Mouse (Mus musculus) adrenal gland, adult 8-10 months (tissue): ENCODE data around the gene Olfr742. TPM values are rescaled to one million over a fixed set of nuclear protein-coding genes. Genes with fewer than 3 reads are reported as not detected.

ENCODE experiments used
- DNase-seq: peaks from one replicate; pipeline ENCODE4 v3.0.0; 2022
- total RNA-seq, 4 experiments: library from RNA; stranded (reverse); gene quantifications; 2 replicates each; pipeline ENCODE4 v1.2.4; 2022

Gene Olfr742
- total RNA-seq = not detected

DNA sequence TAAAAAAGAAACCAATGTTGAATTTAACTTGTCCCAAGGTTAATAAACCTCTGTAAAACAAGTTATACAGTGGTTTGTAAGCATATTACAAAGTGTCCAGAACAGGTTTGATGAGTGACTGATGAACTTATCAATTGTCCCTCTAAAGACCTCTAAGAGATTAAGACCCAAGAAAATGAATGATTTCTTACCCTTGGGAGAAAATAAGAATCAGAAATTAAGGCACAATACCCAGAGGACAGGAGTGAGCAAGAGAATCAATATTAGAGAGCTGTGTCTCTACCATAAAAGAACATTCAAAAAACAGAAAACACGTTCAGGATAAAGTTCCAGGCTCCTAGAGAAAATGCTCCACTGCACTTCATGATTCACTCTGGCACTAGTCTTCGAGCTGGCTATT, at the start of gene Olfr742:
Olfr742 (plus strand) TSS at position 301 of the 400 bp plus-strand sequence.
- no peak for DNase-seq

DNA sequence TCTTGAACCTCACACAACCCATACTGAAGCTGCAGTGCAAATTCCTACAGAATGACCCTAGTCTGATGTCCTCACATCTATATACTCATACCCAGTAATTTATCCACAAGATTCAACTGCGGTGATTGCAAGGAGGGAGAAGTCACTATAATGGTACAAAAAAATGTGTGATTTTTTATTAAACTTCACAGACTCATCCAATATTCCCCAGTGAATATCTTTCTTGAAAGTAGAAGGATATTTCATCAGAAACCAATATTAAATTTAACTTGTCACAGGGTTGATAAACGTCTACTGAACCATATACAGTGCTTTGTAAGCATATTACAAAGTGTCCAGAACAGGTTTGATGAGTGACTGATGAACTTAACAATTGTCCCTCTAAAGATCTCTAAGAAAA, 31.0 kb upstream of the Olfr742 start, which contains the start of gene Olfr741:
Olfr741 (plus strand) TSS at position 301 of the 400 bp plus-strand sequence.
- DNase-seq = no peak

DNA sequence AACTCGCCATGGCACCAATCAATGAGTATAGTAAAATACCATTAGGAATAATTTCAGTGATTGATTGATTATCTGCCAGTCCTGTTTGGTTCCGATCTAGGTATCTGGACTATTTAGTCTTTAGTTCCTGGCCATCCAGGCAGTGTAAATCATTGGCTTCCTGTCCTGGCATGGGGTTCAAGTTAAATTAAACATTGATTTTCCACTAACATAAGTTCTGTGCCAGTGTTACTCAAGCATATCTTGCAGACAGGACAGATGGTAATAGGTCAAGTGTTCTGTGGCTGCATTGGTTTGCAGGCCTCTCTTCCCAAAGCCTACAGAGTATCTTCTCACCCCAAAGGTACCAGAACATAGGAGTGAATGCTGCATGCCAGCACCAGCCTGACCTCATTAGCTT, 25.0 kb upstream of the Olfr742 start:
- DNase-seq = no peak

DNA sequence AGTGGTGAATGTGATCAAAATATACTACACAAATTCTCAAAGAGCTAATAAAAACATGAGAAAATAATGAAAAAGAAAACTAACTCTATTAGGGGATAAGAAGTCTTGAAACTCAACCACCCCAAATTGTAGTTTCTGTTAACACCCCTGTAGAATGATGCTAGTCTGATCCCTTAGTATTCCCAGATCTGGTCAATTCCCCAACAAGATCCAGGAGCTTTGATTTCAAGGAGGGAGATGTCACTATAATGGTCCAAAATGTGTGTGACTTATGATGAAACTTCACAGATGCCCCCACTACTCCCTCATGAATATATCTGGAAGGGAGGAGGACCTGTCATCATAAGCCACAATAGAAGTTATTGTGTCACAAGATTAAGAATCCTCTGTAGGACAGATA, 18.1 kb downstream of the Olfr742 start, which contains the start of gene Olfr743:
Olfr743 (plus strand) TSS at position 301 of the 400 bp plus-strand sequence.
- no peak for DNase-seq

GRCm38 (mm10) chr14:50552734-50553133, 49.3 kb downstream of the Olfr742 start:
- no peak for DNase-seq

Other genes with a start within 250 kb of the Olfr742 start
- not detected for gene Olfr732, start 219.4 kb upstream of the Olfr742 start, total RNA-seq
- gene Olfr733, start 202.1 kb upstream of the Olfr742 start, total RNA-seq = not detected
- not detected for gene Olfr734, start 176.8 kb upstream of the Olfr742 start, total RNA-seq
- under 1 TPM in 2 of 4 experiments, not detected in 2; 0.06 to 0.11 TPM for gene Olfr735, start 154.7 kb upstream of the Olfr742 start, total RNA-seq
- gene Tlr11, start 145.7 kb upstream of the Olfr742 start, total RNA-seq = under 1 TPM; 0.07 to 0.54 (median 0.32) TPM
- gene Olfr736, start 122.4 kb upstream of the Olfr742 start, total RNA-seq = not detected
- gene Olfr738, start 96.0 kb upstream of the Olfr742 start, total RNA-seq = not detected
- gene Olfr739, start 85.0 kb upstream of the Olfr742 start, total RNA-seq = not detected
- not detected for gene Olfr740, start 58.1 kb upstream of the Olfr742 start, total RNA-seq
- not detected for gene Olfr741, start 30.9 kb upstream of the Olfr742 start, total RNA-seq
- not detected for gene Olfr743, start 18.2 kb downstream of the Olfr742 start, total RNA-seq
- gene Olfr744, start 111.3 kb downstream of the Olfr742 start, total RNA-seq = not detected
- gene Olfr745, start 135.8 kb downstream of the Olfr742 start, total RNA-seq = not detected
- gene Olfr746, start 143.5 kb downstream of the Olfr742 start, total RNA-seq = not detected
- gene Olfr747, start 189.6 kb downstream of the Olfr742 start, total RNA-seq = not detected
- gene Olfr748, start 203.8 kb downstream of the Olfr742 start, total RNA-seq = not detected
- not detected for gene Olfr749, start 241.5 kb downstream of the Olfr742 start, total RNA-seq